Mouse (Mus musculus) gonadal fat pad, adult 2 months (tissue): Measurements from ENCODE around the gene Mrps18a. TPM values are rescaled to one million over a fixed set of nuclear protein-coding genes. Genes with fewer than 3 reads are reported as not detected.

ENCODE experiments used
- DNase-seq: peaks from one replicate; pipeline ENCODE4 v3.0.0-alpha.2; 2012; ENCODE audit warnings: low read depth
- polyA plus RNA-seq: library from polyadenylated mRNA; depleted of rRNA; stranded (reverse); fragments of >200 nt; gene quantifications from 2 replicates; pipeline ENCODE4 v1.2.3, GENCODE M21; 2012

Mrps18a gene
- polyA plus RNA-seq, 1 experiment: 49.0 TPM

GRCm38 (mm10) chr17:46143578-46144423 is 33.0 kb downstream of the Mrps18a start, which contains the start of gene Rsph9:
Gene Rsph9, minus strand, starts transcription at chr17:46144216.
- no peak for DNase-seq

- no peak for DNase-seq
Measured at GRCm38 (mm10) chr17:46152847-46153782, 42.3 kb downstream of the Mrps18a start, which contains the start of gene Mad2l1bp. Gene Mad2l1bp, minus strand, starts transcription at chr17:46153553.

GRCm38 (mm10) chr17:46154336-46154735 is 43.5 kb downstream of the Mrps18a start:
- no peak for DNase-seq

GRCm38 (mm10) chr17:46156680-46157079 is 45.9 kb downstream of the Mrps18a start:
- DNase-seq: no peak

- no peak for DNase-seq
Measured at GRCm38 (mm10) chr17:46157131-46157530, 46.3 kb downstream of the Mrps18a start.

- DNase-seq: no peak
Measured at GRCm38 (mm10) chr17:46159236-46159635, 48.5 kb downstream of the Mrps18a start.

GRCm38 (mm10) chr17:46160090-46160662 is 49.4 kb downstream of the Mrps18a start:
- DNase-seq: peak; percentile 70

- DNase-seq: peak; percentile 97
Measured at GRCm38 (mm10) chr17:46160686-46161085, 49.9 kb downstream of the Mrps18a start, which contains the start of gene Gtpbp2. Gene Gtpbp2, plus strand, starts transcription at chr17:46161032.

- no peak for DNase-seq
Measured at GRCm38 (mm10) chr17:46161179-46161578, 50.4 kb downstream of the Mrps18a start.

- DNase-seq: no peak
Measured at GRCm38 (mm10) chr17:46161710-46162109, 50.9 kb downstream of the Mrps18a start.

GRCm38 (mm10) chr17:46162551-46162950 is 51.8 kb downstream of the Mrps18a start:
- DNase-seq: no peak

GRCm38 (mm10) chr17:46162951-46163421 is 52.2 kb downstream of the Mrps18a start:
- no peak for DNase-seq

- DNase-seq: no peak
Measured at GRCm38 (mm10) chr17:46164301-46164700, 53.5 kb downstream of the Mrps18a start.

GRCm38 (mm10) chr17:46164791-46165190 is 54.0 kb downstream of the Mrps18a start:
- DNase-seq: no peak

GRCm38 (mm10) chr17:46165460-46165859 is 54.7 kb downstream of the Mrps18a start:
- no peak for DNase-seq

- no peak for DNase-seq
Measured at GRCm38 (mm10) chr17:46166270-46166669, 55.5 kb downstream of the Mrps18a start.

- DNase-seq: no peak
Measured at GRCm38 (mm10) chr17:46167014-46167413, 56.2 kb downstream of the Mrps18a start.

GRCm38 (mm10) chr17:46168318-46168717 is 57.5 kb downstream of the Mrps18a start:
- DNase-seq: no peak

GRCm38 (mm10) chr17:46168768-46169167 is 58.0 kb downstream of the Mrps18a start:
- DNase-seq: no peak

- DNase-seq: no peak
Measured at GRCm38 (mm10) chr17:46170538-46170937, 59.8 kb downstream of the Mrps18a start.
